Mouse (Mus musculus): ENCODE results near the gene Spesp1. TPM values are rescaled to one million over a fixed set of nuclear protein-coding genes. Genes with fewer than 3 reads are reported as not detected.

Gene Spesp1
- total RNA-seq, 4 experiments from 2014 or later = not detected

- no peak for DNase-seq (ENCODE audit: low spot score)
Measured at GRCm38 (mm10) chr9:62246380-62246942, 35.5 kb downstream of the Spesp1 start.

- no peak for DNase-seq (ENCODE audit: low spot score)
Measured at GRCm38 (mm10) chr9:62245612-62246379, 36.2 kb downstream of the Spesp1 start.

GRCm38 (mm10) chr9:62244612-62245010, 37.4 kb downstream of the Spesp1 start:
- no peak for DNase-seq (ENCODE audit: low spot score)

- DNase-seq (ENCODE audit: low spot score) = peak; percentile 85
Measured at GRCm38 (mm10) chr9:62243991-62244611, 37.9 kb downstream of the Spesp1 start.

GRCm38 (mm10) chr9:62240036-62240435, 42.0 kb downstream of the Spesp1 start:
- no peak for DNase-seq (ENCODE audit: low spot score)

GRCm38 (mm10) chr9:62237381-62237980, 44.5 kb downstream of the Spesp1 start:
- DNase-seq (ENCODE audit: low spot score) = no peak

- DNase-seq (ENCODE audit: low spot score) = no peak
Measured at GRCm38 (mm10) chr9:62235501-62235900, 46.5 kb downstream of the Spesp1 start.

GRCm38 (mm10) chr9:62232649-62233048, 49.4 kb downstream of the Spesp1 start:
- no peak for DNase-seq (ENCODE audit: low spot score)

- DNase-seq (ENCODE audit: low spot score) = no peak
Measured at GRCm38 (mm10) chr9:62231046-62231445, 51.0 kb downstream of the Spesp1 start.

- DNase-seq (ENCODE audit: low spot score) = no peak
Measured at GRCm38 (mm10) chr9:62229985-62230384, 52.0 kb downstream of the Spesp1 start.

GRCm38 (mm10) chr9:62222481-62222880, 59.5 kb downstream of the Spesp1 start:
- no peak for DNase-seq (ENCODE audit: low spot score)

- DNase-seq (ENCODE audit: low spot score) = no peak
Measured at GRCm38 (mm10) chr9:62222029-62222428, 60.0 kb downstream of the Spesp1 start.

Small RNA genes within 50 kb of the gene (microRNA-seq; reads per million reads assigned to microRNA genes)
- gene Gm25603 = not detected

Other genes starting within 250 kb of the Spesp1 start
- gene Glce, start 159.6 kb downstream of the Spesp1 start, total RNA-seq (2022) = 10 to 100 TPM in 3 of 4 experiments, 1 to 10 TPM in 1; 9.2 to 12.0 (median 11.0) TPM
- 100 to 1,000 TPM; 196 to 226 (median 214) TPM for gene Anp32a, start 59.1 kb upstream of the Spesp1 start, total RNA-seq (2022)